Mouse (Mus musculus) regulatory T cell (primary cell): ENCODE results near the gene Vmn2r66.

Source experiments
- in situ Hi-C: fragments of 300-600 bp; cut with MboI, MseI; formaldehyde crosslinking; loops from one replicate; pipeline ENCODE4 v1.15.1; 2025; ENCODE audit warnings: high pct_unique_total_duplicates

Vmn2r66 gene

DNA sequence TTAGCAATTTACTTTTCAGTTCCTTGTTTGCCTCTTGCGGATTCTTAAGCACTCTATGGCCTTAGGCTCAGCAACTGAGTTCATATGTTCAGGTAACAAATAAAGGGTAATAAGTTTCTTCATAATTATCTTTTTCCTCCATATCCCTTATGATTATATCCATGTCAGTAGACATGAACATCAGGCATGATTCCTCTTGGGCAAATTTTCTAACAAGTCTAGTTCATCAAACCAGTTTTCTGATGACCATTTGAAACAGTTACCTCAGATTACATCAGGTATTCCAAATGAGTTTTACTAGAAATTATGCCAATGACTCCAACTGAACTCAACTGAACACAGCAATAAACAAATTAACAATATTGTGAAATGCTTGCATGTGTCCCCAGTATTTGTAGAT is at the start of gene Vmn2r66:
Gene Vmn2r66, minus strand, starts transcription at position 101 of the 400 bp plus-strand sequence.
- in situ Hi-C loops = no loop called here

- in situ Hi-C loops = no loop called here
Measured at GRCm38 (mm10) chr7:84996694-84997093, 15.4 kb downstream of the Vmn2r66 start.

GRCm38 (mm10) chr7:84964015-84964414 is 48.1 kb downstream of the Vmn2r66 start, which contains the start of gene Vmn2r65:
Gene Vmn2r65, minus strand, starts transcription at chr7:84964115.
- in situ Hi-C loops = no loop called here
